Mouse (Mus musculus): ENCODE measurements around the gene Cd72.

Gene Cd72

GRCm38 (mm10) chr4:43427501-43428179 lies 26.8 kb downstream of the Cd72 start:
- peak; percentile 82 for DNase-seq (ENCODE audit: low spot score)

DNA sequence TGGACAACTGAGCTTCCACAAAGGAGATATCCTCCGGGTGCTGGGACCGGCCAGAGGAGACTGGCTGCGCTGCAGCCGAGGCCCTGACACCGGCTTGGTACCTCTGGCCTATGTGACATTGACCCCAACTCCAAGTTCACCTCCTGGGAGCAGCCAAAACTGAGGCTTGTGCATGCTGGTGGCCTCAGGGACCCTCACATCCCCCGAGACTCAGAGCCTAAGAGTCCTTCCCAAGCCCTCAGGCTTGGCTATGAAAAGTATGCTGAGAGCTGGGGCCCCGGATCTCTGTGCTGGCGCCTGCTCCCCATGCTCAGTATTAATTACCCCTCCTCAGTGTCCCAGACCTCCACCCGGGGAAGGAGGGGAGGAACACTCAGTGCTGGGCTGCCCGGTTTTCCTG lies 27.9 kb downstream of the Cd72 start:
- no peak for DNase-seq (ENCODE audit: low spot score)

- no peak for DNase-seq (ENCODE audit: low spot score)
Measured at GRCm38 (mm10) chr4:43425648-43426380, 28.6 kb downstream of the Cd72 start.

GRCm38 (mm10) chr4:43425197-43425596 lies 29.2 kb downstream of the Cd72 start:
- DNase-seq (ENCODE audit: low spot score), result no peak

DNA sequence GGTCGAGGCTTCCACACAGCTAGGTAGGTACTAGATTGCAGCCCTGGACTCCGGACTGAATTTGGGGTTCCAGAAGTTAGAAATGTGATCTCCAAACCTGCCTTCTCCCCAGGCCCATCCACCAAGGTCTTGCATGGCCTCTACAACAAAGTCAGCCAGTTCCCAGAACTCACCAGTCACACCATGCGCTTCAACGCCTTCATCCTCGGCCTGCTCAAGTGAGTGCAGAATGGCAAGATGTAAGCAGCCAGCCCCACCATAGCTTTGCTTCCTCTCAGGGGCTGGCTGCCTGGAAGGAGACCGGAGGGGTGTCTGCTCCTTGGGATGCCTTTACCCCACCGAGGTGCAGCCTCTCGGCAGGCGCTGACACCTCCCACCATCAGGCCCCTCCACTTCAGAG lies 30.4 kb downstream of the Cd72 start:
- no peak for DNase-seq (ENCODE audit: low spot score)

DNA sequence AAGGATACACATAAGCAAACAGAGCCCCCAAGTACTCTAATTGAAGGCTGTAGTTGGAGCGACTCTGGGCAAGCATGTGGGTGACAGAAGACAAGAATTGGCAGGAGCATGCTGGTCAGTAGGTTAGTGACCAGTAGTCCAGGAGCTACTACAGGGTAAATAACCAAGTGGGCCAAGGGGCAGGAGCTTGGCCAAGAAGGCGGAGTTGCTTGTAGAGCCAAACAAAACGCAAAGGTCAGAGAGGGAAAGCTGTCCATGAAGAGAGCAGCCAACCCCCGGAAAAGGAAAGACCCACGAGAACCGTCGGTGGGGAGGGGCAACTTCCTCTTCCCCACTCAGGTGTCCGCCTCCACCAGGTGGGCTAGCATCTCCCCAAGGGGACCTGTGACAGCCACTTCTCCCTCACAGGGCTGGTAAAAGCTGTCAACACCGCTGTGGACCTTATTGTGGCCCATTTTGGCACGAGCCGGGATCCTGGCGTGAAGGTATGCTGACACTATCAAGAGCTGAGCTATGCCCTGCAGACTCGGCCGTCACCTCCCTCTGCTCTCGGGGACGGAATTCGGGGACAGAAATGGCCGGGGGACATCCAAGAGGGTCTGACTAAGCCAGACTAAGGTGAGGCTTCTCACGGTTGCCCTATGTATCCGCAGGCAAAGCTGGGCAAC lies 31.0 kb downstream of the Cd72 start:
- DNase-seq (ENCODE audit: low spot score), result no peak

GRCm38 (mm10) chr4:43421632-43422240 lies 32.7 kb downstream of the Cd72 start:
- DNase-seq (ENCODE audit: low spot score), result no peak

DNA sequence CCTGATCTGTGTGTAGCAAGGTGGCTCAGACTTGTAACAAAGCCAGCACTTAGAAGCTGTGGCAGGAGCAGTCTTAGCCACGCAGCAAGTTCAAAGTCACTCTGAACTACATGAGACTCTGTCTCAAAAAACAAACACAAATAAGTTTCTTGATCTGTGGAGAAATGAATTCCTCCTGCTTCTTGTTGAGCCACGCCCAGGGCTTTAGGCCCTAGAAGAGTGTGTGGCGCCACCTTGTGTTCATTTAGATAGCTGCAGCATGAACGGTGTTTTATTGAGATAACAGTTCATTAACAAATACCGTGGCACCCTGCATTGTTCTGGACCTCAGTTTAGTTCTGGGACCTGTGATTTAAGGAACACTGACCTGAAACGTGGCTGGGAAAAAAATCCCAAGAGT lies 34.1 kb downstream of the Cd72 start:
- DNase-seq (ENCODE audit: low spot score), result peak; percentile 47

GRCm38 (mm10) chr4:43419801-43420281 lies 34.6 kb downstream of the Cd72 start:
- no peak for DNase-seq (ENCODE audit: low spot score)

DNA sequence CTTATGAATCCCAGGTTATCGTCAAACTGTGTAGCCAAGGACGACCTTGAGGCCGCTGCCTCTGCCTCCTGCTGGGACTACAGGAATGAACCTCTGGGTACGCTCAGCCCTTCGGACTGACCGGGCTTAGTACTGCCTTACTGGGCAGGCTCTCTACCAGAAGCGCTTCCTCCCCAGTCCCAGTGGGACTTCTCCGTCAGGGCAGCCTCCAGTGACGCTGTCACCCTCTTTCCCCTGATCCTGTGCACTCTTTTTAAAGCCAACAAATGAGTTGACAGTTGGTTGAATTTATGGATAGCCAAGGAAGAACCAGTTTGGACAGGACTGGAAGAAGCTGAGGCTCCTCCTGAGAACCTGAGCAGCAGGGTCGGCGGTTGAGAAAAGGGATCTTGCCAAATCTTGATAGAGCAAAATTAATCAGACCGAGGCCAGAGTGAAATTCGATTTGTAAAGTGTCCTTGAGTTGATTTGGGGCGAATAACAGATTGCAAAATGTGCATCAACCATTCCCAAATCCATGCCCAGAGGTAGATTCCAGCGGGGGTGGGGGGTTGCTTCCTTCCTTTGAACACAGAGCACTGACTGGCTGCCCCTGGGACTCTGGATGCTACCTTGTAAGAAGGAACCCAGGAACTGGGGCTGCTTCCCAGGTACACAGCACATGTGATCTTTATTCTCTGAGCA lies 35.3 kb downstream of the Cd72 start:
- DNase-seq (ENCODE audit: low spot score), result no peak

DNA sequence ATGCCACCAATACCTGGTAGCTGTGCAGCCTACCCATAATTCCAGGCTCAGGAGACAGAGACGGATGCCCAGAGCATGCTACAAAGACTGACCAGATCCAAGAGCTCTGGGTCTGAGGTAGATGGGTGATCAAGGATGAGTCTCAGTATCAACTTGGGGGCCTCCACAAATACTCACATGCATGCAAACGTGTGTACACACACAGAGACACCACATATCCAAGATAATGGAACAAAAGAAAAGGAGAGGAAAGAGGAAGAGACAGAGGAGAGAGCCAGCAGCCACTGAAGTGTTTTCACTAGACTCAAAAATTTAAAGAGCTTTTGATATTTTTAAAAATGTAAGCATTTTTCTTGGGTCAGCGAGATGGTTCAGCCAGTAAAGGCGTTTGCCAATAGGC lies 36.0 kb downstream of the Cd72 start:
- DNase-seq (ENCODE audit: low spot score), result no peak

DNA sequence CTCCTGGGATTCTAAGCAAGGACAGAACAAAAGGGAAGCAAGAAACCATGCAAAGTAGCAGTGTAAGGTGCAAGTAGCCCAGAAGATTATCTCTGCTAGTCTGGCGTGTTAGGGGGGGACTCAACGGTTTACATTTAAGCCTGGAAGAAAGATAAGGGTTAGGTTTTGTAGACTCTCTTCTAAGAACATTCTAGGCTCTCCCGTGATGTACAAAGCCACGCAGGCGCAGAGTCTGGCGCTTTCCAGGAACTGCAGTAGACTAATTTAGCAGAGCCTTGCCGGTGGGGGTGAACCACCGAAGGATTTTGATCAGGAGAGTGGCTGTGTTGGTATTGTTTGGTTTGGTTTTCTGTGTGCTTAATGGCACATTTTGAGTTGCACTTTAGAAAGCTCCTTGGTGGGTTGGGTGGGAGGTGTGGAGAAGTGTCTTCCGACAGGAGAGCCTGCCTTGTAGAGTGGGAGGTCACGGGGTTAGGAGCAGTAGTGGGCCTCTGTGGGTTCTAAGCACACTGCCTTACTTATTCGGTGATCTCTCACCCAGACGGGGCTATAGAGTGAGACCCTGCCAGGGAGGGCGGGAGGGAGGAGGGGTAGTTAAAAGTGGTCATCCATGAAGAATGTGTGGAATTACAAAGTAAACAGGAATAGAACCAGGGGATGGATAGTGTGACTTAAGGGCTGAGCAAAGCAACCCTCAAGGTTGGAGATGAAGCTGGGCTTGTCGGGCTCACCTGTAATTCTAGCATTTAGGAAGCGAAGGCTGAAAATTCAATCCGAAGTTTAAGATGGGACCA lies 37.0 kb downstream of the Cd72 start:
- DNase-seq (ENCODE audit: low spot score), result no peak

GRCm38 (mm10) chr4:43416071-43416490 lies 38.3 kb downstream of the Cd72 start:
- DNase-seq (ENCODE audit: low spot score), result no peak

- DNase-seq (ENCODE audit: low spot score), result no peak
Measured at GRCm38 (mm10) chr4:43415221-43416070, 39.0 kb downstream of the Cd72 start.

DNA sequence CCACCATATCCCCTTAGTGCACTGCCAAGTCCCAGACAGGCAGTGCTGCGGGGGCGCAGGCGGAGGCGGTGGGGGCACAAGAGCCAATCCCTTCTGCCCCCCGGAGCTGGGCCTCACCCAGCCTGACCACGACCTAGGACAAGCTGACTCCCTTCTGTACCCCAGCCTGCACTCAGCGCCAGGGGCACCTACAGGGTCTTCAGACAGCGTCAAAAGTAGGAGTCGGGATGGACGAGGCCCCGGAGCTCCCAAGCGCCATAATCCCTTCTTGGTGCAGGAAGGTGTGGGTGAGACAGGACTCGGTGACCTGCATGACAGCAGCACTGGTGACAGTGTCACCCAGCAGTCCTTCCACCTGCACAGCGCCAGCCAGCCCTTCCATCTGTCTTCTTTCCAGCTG lies 39.7 kb downstream of the Cd72 start:
- no peak for DNase-seq (ENCODE audit: low spot score)

- no peak for DNase-seq (ENCODE audit: low spot score)
Measured at GRCm38 (mm10) chr4:43407071-43407920, 47.1 kb downstream of the Cd72 start.

DNA sequence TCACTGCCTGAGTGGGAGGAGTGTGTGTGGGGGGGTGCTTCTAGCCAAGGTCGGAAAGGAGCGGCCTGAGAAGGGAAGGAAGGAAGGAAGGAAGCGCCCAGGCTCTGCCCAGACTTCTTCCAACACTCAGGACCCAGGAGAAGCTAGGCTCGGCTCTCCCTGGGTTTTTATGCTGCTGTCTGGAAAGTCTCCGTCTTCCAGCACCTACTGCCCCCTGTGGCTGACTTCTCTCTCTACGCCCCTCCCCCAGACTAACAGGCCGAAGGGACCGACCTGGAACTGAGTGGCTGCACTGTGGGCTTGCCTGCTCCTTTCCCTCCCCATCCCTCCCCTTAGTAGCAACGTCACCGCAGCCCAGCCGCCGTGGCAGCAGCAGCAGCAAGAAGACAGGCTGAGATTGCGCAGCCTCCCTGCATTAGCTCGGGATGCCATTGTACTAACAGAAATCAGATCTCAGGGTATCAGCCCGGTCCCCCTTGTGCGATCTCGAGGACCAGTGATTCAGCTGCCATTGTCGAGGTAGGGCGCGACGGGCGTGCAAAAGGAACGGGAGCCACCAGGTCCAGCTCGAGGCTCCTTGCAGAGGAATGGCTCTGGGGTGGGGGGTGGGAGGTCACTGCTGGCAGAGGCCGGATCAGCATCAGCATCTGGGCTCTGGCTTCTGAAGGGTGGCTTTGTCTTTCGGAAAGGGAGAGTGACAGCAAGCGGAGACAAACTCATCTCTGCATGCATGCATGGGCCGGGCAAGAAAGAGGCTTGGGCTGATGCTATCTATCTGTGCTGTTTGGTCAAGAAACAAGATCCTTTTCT lies 48.1 kb downstream of the Cd72 start:
- DNase-seq (ENCODE audit: low spot score), result no peak

GRCm38 (mm10) chr4:43404697-43405096 lies 49.7 kb downstream of the Cd72 start:
- DNase-seq (ENCODE audit: low spot score), result no peak
